Mouse (Mus musculus): ENCODE measurements around the gene Dnph1. TPM values are rescaled to one million over a fixed set of nuclear protein-coding genes. Genes with fewer than 3 reads are reported as not detected.

Gene Dnph1
- polyA plus RNA-seq, 1 experiment from 2014 or later = 35.5 TPM

GRCm38 (mm10) chr17:46505617-46506016 lies 9.1 kb downstream of the Dnph1 start:
- no peak for ATAC-seq (ENCODE audit: low FRiP score)
- H3K4me3 ChIP-seq = no peak overlapping the region
- H3K4me2 ChIP-seq (replicated peaks) = no peak overlapping the region
- no peak overlapping the region for H3K27ac ChIP-seq
- H3K27me3 ChIP-seq = no peaks in the 10 kb centered on the region; the same call in none of the 2 replicates
- peaks cover 16% of the 10 kb centered on the region; the same call in 1 of the 2 replicates for H3K36me3 ChIP-seq
- no peak overlapping the region for H3K9ac ChIP-seq
- no peaks in the 10 kb centered on the region for H3K9me3 ChIP-seq (replicated peaks)
- 88% methylated on average over 3 of the region's 3 CpGs for WGBS
- H3K4me1 ChIP-seq = no peaks in the 10 kb centered on the region; the same call in 1 of the 2 replicates

DNA sequence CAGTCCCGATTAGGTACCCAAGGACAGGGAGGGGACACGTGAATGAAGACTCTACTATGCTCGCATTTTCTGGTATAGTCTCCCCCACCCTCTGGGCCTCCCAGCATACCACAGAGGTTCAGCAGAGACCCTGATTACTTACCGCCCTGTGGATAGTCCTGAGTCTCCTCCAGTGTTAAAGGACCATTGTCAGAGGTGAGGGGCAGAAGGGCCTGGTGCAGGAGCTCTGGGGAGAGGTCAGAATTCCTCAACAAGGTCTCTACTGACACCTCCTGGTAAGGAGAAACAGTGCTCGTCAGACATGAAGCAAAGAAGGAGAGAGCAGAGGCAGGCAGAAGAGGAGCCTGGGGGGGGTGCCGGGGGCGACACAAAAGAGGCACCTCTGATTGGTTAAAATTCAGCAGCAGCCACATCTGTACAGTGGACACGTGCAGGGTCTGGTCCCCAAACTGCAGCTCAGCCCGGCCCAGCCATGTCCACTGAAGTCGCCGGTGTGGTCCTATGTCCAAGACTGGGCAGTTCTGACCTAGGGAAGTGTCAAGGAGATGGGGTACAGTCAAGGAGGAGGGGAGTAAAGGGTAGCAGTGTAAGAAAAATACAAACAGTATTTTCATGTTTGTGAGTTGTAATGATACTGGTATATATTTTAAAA lies 14.7 kb downstream of the Dnph1 start:
- 46% methylated on average over 11 of the region's 11 CpGs for WGBS
- Histone ChIP-seq H3K4me1 (no peaks in the 10 kb centered on the region; the same call in 1 of the 2 replicates), H3K27me3 (no peaks in the 10 kb centered on the region; the same call in 1 of the 2 replicates), H3K27ac (no peak overlapping the region), H3K36me3 (no peaks in the 10 kb centered on the region), H3K9ac (0 out of 2 replicates have a peak overlapping the region, but pooled peaks have one; percentile 4), H3K4me2 (replicated peaks) (no peak overlapping the region), H3K4me3 (no peak overlapping the region), H3K9me3 (replicated peaks) (no peaks in the 10 kb centered on the region)
- peak; percentile 51; the same call in 1 of the 2 replicates for ATAC-seq (ENCODE audit: low FRiP score)

DNA sequence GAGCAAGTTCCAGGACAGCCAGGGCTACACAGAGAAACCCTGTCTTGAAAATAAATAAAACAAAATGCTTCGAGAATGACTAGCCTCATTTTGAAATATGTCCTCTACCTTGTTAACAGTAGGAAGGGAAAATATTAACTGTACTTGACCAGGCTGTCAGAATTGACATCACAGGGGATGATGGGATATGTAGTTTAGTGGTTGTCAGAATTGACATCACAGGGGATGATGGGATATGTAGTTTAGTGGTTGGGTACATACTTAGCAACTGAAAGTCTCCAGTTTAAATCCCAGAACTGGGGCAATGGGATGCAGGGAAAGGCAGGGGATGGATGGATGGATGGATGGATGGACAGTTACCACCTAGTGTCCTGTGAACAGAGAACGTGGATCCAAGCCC lies 16.8 kb downstream of the Dnph1 start:
- no peak for ATAC-seq (ENCODE audit: low FRiP score)
- Histone ChIP-seq H3K4me1 (no peaks in the 10 kb centered on the region), H3K36me3 (0 out of 2 replicates have a peak, but pooled peaks cover 4% of the 10 kb centered on the region), H3K9ac (no peak overlapping the region), H3K4me2 (replicated peaks) (no peak overlapping the region), H3K9me3 (replicated peaks) (no peaks in the 10 kb centered on the region), H3K27ac (no peak overlapping the region), H3K4me3 (no peak overlapping the region), H3K27me3 (no peaks in the 10 kb centered on the region)
- 69% methylated on average over 2 of the region's 2 CpGs for WGBS

- Histone ChIP-seq H3K27me3 (peaks cover 33% of the 10 kb centered on the region), H3K27ac (no peak overlapping the region), H3K4me1 (no peaks in the 10 kb centered on the region), H3K4me3 (peak overlapping the region; percentile 1; the same call in 1 of the 2 replicates), H3K9ac (no peak overlapping the region), H3K4me2 (replicated peaks) (peak overlapping the region; percentile 20), H3K9me3 (replicated peaks) (no peaks in the 10 kb centered on the region), H3K36me3 (0 out of 2 replicates have a peak, but pooled peaks cover 6% of the 10 kb centered on the region)
- WGBS = 56% methylated on average over 10 of the region's 10 CpGs
- no peak for ATAC-seq (ENCODE audit: low FRiP score)
Observed at GRCm38 (mm10) chr17:46519971-46520370, 23.5 kb downstream of the Dnph1 start.

DNA sequence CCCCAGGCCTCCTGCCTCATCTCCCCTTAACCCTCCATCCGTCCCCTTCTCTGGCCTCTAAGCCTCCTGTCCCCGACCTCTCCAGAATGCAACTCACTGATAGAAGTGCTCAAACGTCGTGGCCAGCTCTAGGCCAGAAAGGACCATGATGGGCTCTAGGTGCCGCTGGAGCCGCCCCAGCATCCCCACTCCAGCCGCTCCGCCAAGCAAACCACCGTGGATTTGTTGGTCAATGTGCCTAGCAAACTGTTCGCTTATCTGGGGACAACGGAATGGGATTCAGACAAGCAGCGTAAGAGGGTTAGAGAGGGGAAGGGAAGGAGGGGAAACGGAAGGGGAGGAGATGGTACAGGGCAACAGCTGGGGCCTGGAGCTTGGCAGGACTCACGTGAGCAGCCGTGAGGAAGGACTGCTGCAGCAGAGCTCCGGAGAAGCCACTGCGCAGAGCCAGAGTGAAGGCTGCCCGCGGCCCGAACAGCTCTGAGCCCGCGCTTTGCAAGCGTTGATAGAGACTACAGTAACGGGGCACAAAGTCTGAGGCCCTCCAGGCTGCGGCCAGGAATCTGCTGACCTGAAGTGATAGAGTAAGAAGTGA lies 24.0 kb downstream of the Dnph1 start:
- Histone ChIP-seq H3K36me3 (0 out of 2 replicates have a peak, but pooled peaks cover 7% of the 10 kb centered on the region), H3K9ac (no peak overlapping the region), H3K4me2 (replicated peaks) (peak overlapping the region; percentile 20), H3K4me1 (no peaks in the 10 kb centered on the region), H3K27ac (no peak overlapping the region), H3K27me3 (peaks cover 33% of the 10 kb centered on the region), H3K9me3 (replicated peaks) (no peaks in the 10 kb centered on the region), H3K4me3 (peak overlapping the region; percentile 1; the same call in 1 of the 2 replicates)
- no peak for ATAC-seq (ENCODE audit: low FRiP score)
- WGBS = 40% methylated on average over 25 of the region's 25 CpGs

GRCm38 (mm10) chr17:46521174-46521573 lies 24.7 kb downstream of the Dnph1 start:
- no peak overlapping the region for H3K4me3 ChIP-seq
- H3K4me1 ChIP-seq = no peaks in the 10 kb centered on the region
- no peak overlapping the region for H3K4me2 ChIP-seq (replicated peaks)
- H3K36me3 ChIP-seq = peaks cover 14% of the 10 kb centered on the region; the same call in 1 of the 2 replicates
- no peak overlapping the region for H3K27ac ChIP-seq
- no peaks in the 10 kb centered on the region for H3K9me3 ChIP-seq (replicated peaks)
- ATAC-seq (ENCODE audit: low FRiP score) = no peak
- WGBS = 77% methylated on average over 9 of the region's 9 CpGs
- H3K27me3 ChIP-seq = peaks cover 33% of the 10 kb centered on the region
- no peak overlapping the region for H3K9ac ChIP-seq

DNA sequence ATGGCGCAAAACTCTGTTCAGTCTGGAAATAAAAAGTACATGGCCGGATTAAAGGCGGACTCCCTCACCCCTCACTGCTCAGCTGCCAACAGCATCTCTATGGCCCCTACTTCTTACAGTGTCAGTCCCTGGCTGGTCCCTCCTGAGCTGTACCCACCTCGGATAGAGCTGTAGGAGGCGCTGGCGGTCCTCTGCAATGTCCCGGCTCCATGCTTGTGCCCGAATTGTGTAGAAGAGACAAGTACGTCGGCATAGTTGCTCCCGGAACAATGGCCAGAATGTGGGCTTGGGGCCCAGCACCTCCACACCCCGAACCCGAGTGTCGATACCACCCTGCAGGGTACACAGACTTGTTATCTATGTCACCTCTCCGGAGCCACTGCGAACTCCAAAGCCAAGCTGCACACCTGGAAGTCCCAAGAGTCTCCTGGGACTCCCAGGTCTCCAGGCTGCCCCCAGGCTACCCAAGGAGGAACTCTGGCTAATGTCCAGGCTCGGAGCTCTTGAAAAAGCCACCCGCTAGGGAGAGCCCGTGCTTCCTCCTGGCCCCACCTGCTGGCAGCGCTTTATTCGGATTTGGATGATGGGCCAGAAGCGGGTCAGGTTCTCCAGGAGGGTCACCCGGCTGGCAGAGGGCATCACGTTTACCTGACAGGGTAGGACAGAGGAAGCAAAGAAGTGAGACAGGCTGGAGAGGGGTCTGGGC lies 25.6 kb downstream of the Dnph1 start:
- no peak overlapping the region for H3K4me2 ChIP-seq (replicated peaks)
- no peaks in the 10 kb centered on the region for H3K4me1 ChIP-seq
- WGBS = 33% methylated on average over 24 of the region's 24 CpGs
- H3K27ac ChIP-seq = no peak overlapping the region
- no peak overlapping the region for H3K4me3 ChIP-seq
- no peaks in the 10 kb centered on the region for H3K9me3 ChIP-seq (replicated peaks)
- ATAC-seq (ENCODE audit: low FRiP score) = no peak
- peaks cover 18% of the 10 kb centered on the region; the same call in 1 of the 2 replicates for H3K36me3 ChIP-seq
- H3K27me3 ChIP-seq = peaks cover 33% of the 10 kb centered on the region
- H3K9ac ChIP-seq = no peak overlapping the region

- Histone ChIP-seq H3K4me3 (no peak overlapping the region), H3K27me3 (peaks cover 27% of the 10 kb centered on the region), H3K4me1 (no peaks in the 10 kb centered on the region), H3K27ac (no peak overlapping the region), H3K4me2 (replicated peaks) (no peak overlapping the region), H3K9ac (no peak overlapping the region), H3K36me3 (peaks cover 22% of the 10 kb centered on the region), H3K9me3 (replicated peaks) (no peaks in the 10 kb centered on the region)
- ATAC-seq (ENCODE audit: low FRiP score) = no peak
- 85% methylated on average over 10 of the region's 10 CpGs for WGBS
Observed at GRCm38 (mm10) chr17:46525065-46525464, 28.6 kb downstream of the Dnph1 start.

DNA sequence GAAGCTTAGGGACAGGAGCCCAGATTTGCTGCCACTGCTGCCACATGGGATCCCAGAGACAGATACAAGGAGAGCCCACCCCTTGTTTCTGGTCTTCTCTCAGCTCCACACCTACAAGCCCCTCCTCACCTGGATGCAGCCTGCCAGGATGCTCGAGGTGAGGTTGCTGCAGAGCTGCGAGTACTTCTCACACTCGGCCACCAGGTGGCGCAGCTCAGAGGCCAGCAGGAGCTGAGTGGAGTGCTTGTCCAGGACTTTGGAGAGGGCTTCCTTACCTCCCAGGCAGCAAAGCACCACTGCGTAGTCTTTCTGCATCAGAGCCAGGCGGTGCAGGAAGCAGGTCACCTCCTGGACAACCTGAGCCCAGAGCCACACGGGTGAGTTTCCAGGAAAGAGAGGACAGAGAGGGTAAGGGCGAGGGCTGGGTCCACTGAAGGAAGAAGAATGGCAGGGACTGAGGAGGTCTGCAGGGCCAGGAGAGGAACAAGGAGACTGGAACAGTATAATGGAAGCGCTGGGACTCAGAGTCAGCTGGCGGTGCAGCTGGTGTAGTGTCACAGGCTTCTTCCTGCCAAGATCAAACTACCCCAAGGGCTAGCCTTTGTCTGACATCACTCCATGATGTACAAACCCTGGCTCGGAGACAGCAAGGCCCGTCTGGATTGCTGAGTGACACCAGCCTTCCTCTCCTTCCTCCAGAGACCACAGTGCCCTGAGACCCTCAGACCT lies 29.2 kb downstream of the Dnph1 start:
- Histone ChIP-seq H3K4me1 (no peaks in the 10 kb centered on the region), H3K4me3 (no peak overlapping the region), H3K36me3 (peaks cover 22% of the 10 kb centered on the region), H3K27me3 (peaks cover 20% of the 10 kb centered on the region), H3K4me2 (replicated peaks) (no peak overlapping the region), H3K9me3 (replicated peaks) (no peaks in the 10 kb centered on the region), H3K9ac (no peak overlapping the region), H3K27ac (no peak overlapping the region)
- 40% methylated on average over 12 of the region's 12 CpGs for WGBS
- ATAC-seq (ENCODE audit: low FRiP score) = peak; percentile 46; the same call in 1 of the 2 replicates

DNA sequence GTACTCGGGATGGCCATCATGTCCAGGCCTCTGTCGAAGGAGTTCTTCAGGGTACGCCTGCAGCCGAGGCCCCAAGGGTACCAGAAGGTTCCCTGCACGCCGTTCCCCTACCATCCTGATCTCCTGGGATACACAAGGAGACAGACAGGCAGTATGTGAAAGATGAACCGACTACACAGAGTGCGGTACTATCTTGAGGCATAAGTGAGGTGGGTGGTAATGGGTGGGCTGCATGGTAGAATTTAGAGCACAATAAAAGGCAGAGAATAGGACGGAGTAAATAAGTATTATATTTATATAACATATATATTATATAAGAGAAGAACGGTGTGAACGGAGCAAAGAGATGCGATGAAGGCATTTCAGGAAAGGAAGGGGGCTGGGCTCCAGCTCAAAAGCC lies 47.1 kb downstream of the Dnph1 start:
- Histone ChIP-seq H3K4me1 (peaks cover 17% of the 10 kb centered on the region), H3K9ac (no peak overlapping the region), H3K9me3 (replicated peaks) (no peaks in the 10 kb centered on the region), H3K27me3 (peaks cover 26% of the 10 kb centered on the region), H3K36me3 (peaks cover 31% of the 10 kb centered on the region), H3K27ac (no peak overlapping the region), H3K4me2 (replicated peaks) (no peak overlapping the region), H3K4me3 (no peak overlapping the region)
- no peak for ATAC-seq (ENCODE audit: low FRiP score)
- 93% methylated on average over 12 of the region's 12 CpGs for WGBS

GRCm38 (mm10) chr17:46545813-46546564 lies 49.5 kb downstream of the Dnph1 start, which contains the start of gene Cul9:
Cul9 (minus strand) TSS chr17:46546388.
- Histone ChIP-seq H3K4me1 (peaks cover 19% of the 10 kb centered on the region), H3K9me3 (replicated peaks) (no peaks in the 10 kb centered on the region), H3K27ac (no peak within 1 kb of the TSS), H3K27me3 (peaks cover 19% of the 10 kb centered on the region), H3K4me3 (peak within 1 kb of the TSS; percentile 68), H3K4me2 (replicated peaks) (peak within 1 kb of the TSS; percentile 89), H3K9ac (peak within 1 kb of the TSS; percentile 87), H3K36me3 (peaks cover 39% of the 10 kb centered on the region)
- 2% methylated on average over 46 of the region's 49 CpGs for WGBS
- ATAC-seq (ENCODE audit: low FRiP score) = peak; percentile 76
